Mouse (Mus musculus): Measurements from ENCODE around the gene Nudt7.

- TF ChIP-seq CTCF (conservative IDR thresholded peaks at IDR 0.05; ENCODE audit: low read length) (no peak), NANOG (IDR thresholded peaks at IDR 0.05; ENCODE audit: borderline replicate concordance, low read length) (no peak)
Observed at GRCm38 (mm10) chr8:114124084-114124750, 9.1 kb upstream of the Nudt7 start.
